15 mouse cellular contexts compared by ENCODE assay signal in genomic region chr9:52165706-52166090, GRCm38 (mm10). TPM values are rescaled to one million over a fixed set of nuclear protein-coding genes. Genes with fewer than 3 reads are reported as not detected.
DNase-seq lines count a peak whose midpoint lies in the region; ATAC-seq and TF ChIP-seq lines count a peak whose summit lies in the region.
"Had no signal": no experiment of that assay in that cellular context is flagged by ENCODE, and none has a peak within 500 bp of the region (broad histone marks: within the 10 kb centered on the region; RNA-seq: fewer than 3 reads in every experiment).

No protein-coding gene starts in this region.

- intact Hi-C loops in heart, postnatal 36 days (cut with DNase I) = loop anchor here (2.0 kb wide), 1 partner anchor 17 kb away; no protein-coding TSS in a partner anchor

- no peak for ATAC-seq in midbrain, embryonic 14.5 days (ENCODE audit: low FRiP score, low TSS enrichment)
- ATAC-seq in midbrain, postnatal 0 days (ENCODE audit: low FRiP score) = no peak
- no peak for ATAC-seq in hindbrain, embryonic 16.5 days
- ATAC-seq: Patski had no signal

- no peak overlapping the region for H3K9ac ChIP-seq in midbrain, embryonic 14.5 days (replicated peaks; ENCODE audit: low read length)
- H3K9ac ChIP-seq in midbrain, postnatal 0 days (replicated peaks; ENCODE audit: low read length, poor library complexity, severe bottlenecking) = no peak overlapping the region
- H3K9ac ChIP-seq in hindbrain, embryonic 16.5 days (ENCODE audit: low read depth, low read length) = no peak overlapping the region

- TF ChIP-seq CTCF in midbrain, postnatal 0 days (IDR thresholded peaks at IDR 0.05) = no peak

- H3K4me3 ChIP-seq in midbrain, embryonic 14.5 days (replicated peaks; ENCODE audit: low read depth, low read length) = no peak overlapping the region
- no peak overlapping the region for H3K4me3 ChIP-seq in midbrain, postnatal 0 days (ENCODE audit: low read depth, low read length)
- H3K4me3 ChIP-seq in hindbrain, embryonic 16.5 days (ENCODE audit: low read length) = no peak overlapping the region
- H3K4me3 ChIP-seq: heart, adult 2 months had no signal

- H3K36me3 ChIP-seq in midbrain, embryonic 14.5 days (ENCODE audit: control insufficient read depth, insufficient read depth, low read length) = no peaks in the 10 kb centered on the region
- no peaks in the 10 kb centered on the region for H3K36me3 ChIP-seq in midbrain, postnatal 0 days (ENCODE audit: insufficient read depth, low read length)
- H3K36me3 ChIP-seq in hindbrain, embryonic 16.5 days (ENCODE audit: control insufficient read depth, insufficient read depth, low read length) = no peaks in the 10 kb centered on the region

- peaks cover 30% of the 10 kb centered on the region for H3K4me1 ChIP-seq in midbrain, embryonic 14.5 days (ENCODE audit: control insufficient read depth, insufficient read depth, low read length)
- H3K4me1 ChIP-seq in midbrain, postnatal 0 days (ENCODE audit: insufficient read depth, low read length) = 0 out of 2 replicates have a peak, but pooled peaks cover 3% of the 10 kb centered on the region
- H3K4me1 ChIP-seq in hindbrain, embryonic 16.5 days (ENCODE audit: control insufficient read depth, insufficient read depth, low read depth, low read length) = peaks cover 15% of the 10 kb centered on the region

- peak; percentile 84 for DNase-seq in heart, adult 11 months
- DNase-seq in heart, postnatal 36 days = no peak
- DNase-seq in midbrain, embryonic 14.5 days = no peak
- no peak for DNase-seq in midbrain, postnatal 0 days (ENCODE audit: low spot score)
- peak; percentile 55 for DNase-seq in yolk sac, embryonic 10.5 days (ENCODE audit: low spot score)
- DNase-seq in left cerebral cortex, adult 18-20 months (ENCODE audit: low spot score in 2 of 2) = no peak
- DNase-seq: adrenal gland, adult 8-10 months; cerebellum, adult 11 months; heart, adult 2 months; heart, postnatal 14 days; right cerebral cortex, postnatal 14 days; thymus, postnatal 36 days had no signal

- 0 out of 2 replicates have a peak, but pooled peaks cover 5% of the 10 kb centered on the region for H3K9me3 ChIP-seq in midbrain, embryonic 14.5 days (ENCODE audit: control insufficient read depth, low read length)
- no peaks in the 10 kb centered on the region for H3K9me3 ChIP-seq in midbrain, postnatal 0 days (ENCODE audit: low read length)
- no peaks in the 10 kb centered on the region for H3K9me3 ChIP-seq in hindbrain, embryonic 16.5 days (ENCODE audit: control insufficient read depth, low read length)

- 93% methylated on average over 3 of the region's 3 CpGs for WGBS in midbrain, embryonic 14.5 days
- WGBS in midbrain, postnatal 0 days = 97% methylated on average over 3 of the region's 3 CpGs
- 89% methylated on average over 3 of the region's 3 CpGs for WGBS in hindbrain, embryonic 16.5 days

- no peak overlapping the region for H3K27ac ChIP-seq in midbrain, embryonic 14.5 days (replicated peaks; ENCODE audit: low read depth, low read length)
- H3K27ac ChIP-seq in midbrain, postnatal 0 days (ENCODE audit: low read depth, low read length) = no peak overlapping the region
- no peak overlapping the region for H3K27ac ChIP-seq in hindbrain, embryonic 16.5 days (ENCODE audit: low read depth, low read length)
- H3K27ac ChIP-seq: heart, adult 2 months had no signal

- 0 out of 2 replicates have a peak overlapping the region, but pooled peaks have one; percentile 14 for H3K4me2 ChIP-seq in midbrain, embryonic 14.5 days (ENCODE audit: low read length)
- no peak overlapping the region for H3K4me2 ChIP-seq in midbrain, postnatal 0 days (ENCODE audit: low read depth, low read length, poor library complexity, severe bottlenecking)
- H3K4me2 ChIP-seq in hindbrain, embryonic 16.5 days (ENCODE audit: low read length) = peak overlapping the region; percentile 32
- H3K4me2 ChIP-seq: liver, embryonic 11.5 days had no signal

- no peaks in the 10 kb centered on the region for H3K27me3 ChIP-seq in midbrain, embryonic 14.5 days (ENCODE audit: control insufficient read depth, insufficient read depth, low read length)
- H3K27me3 ChIP-seq in midbrain, postnatal 0 days (ENCODE audit: insufficient read depth, low read length) = no peaks in the 10 kb centered on the region
- no peaks in the 10 kb centered on the region for H3K27me3 ChIP-seq in hindbrain, embryonic 16.5 days (replicated peaks; ENCODE audit: control insufficient read depth, insufficient read depth, low read length)
- H3K27me3 ChIP-seq: Patski had no signal

RNA-seq across cellular contexts. Expression of gene Zc3h12c, which starts 2.7 kb away (rescaled TPM):
- total RNA-seq in heart, postnatal 36 days (2021) = 10 to 100 TPM in 1 of 2 experiments, 1 to 10 TPM in 1; 8.2 to 10.5 TPM
- 10.9 and 12.3 TPM in 2 replicates for polyA plus RNA-seq in midbrain, embryonic 14.5 days (2014; fragmentation: Nextera tagmentation; extraction: Ambion mirVana)
- total RNA-seq in midbrain, postnatal 0 days (2014; rRNA removed) = 13.4 and 15.1 TPM in 2 replicates
- polyA plus RNA-seq in midbrain, postnatal 0 days (2015; fragmentation: Nextera tagmentation; extraction: Ambion mirVana) = 2.6 and 3.4 TPM in 2 replicates
- polyA plus RNA-seq in hindbrain, embryonic 16.5 days (2015; fragmentation: Nextera tagmentation; extraction: Ambion mirVana) = 3.0 and 3.4 TPM in 2 replicates
- 10 to 100 TPM; 12.8 to 18.3 TPM for total RNA-seq in left cerebral cortex, adult 18-20 months (2021)

Comparison
In these comparisons a context has a peak if more than half of its experiments do, and no peak if none do; other contexts are left out.
1. DNase-seq: peak in heart, adult 11 months (single experiment) and yolk sac, embryonic 10.5 days (single experiment); none in heart, postnatal 36 days (0 of 2), midbrain, embryonic 14.5 days (single experiment), midbrain, postnatal 0 days (single experiment) and left cerebral cortex, adult 18-20 months (0 of 2).